Mouse (Mus musculus) lung, postnatal 10 days (tissue): ENCODE measurements around the gene Unc5cl.

ENCODE experiments used
- DNase-seq: peaks from one replicate; pipeline ENCODE4 v3.0.0; 2021

Unc5cl gene

GRCm38 (mm10) chr17:48542733-48543132 lies 88.0 kb downstream of the Unc5cl start:
- peak; percentile 6 for DNase-seq

DNA sequence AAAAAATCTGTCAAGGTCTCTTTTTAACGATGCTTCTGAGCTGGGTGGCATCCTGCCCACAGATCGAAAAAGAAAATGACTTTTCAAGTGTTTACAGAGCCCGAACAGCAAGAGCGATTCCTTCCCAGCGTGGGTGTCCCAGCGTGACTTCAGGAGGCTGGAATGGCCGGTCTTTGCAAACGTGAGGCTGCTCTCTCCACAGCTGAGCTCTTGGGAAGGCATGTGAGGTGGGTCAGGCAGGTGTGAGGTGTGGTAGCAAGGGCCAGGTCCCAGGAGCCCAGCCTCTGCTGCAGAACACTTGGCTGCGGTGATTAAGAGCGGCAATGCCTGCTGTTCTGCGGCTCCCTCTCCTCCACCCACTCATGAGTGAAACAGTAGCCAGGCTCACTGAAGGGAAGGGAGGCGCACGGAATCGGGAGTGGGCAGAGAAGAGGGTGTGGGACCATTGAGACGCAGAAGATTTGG lies 88.6 kb downstream of the Unc5cl start:
- DNase-seq: peak; percentile 10

DNA sequence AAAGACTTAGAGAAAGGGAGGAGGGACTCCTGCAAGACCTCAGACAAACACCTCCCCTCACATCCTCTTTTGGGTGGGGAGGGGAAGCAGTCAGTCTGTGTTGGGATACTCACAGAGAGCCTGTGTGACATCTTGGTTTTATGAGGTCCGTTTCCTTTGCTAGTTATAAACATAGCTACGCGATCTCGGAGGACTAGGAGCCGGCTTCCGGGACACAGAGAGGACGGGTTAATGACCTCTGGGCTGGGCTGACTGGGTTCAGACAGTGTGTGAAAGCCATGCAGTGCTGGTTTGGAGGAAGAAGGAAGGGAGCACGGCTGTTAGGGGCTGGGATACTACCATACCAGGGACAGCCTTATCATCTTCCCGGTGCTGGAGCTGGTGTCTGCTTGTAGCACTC lies 90.0 kb downstream of the Unc5cl start:
- peak; percentile 56 for DNase-seq

GRCm38 (mm10) chr17:48545223-48545943 lies 90.7 kb downstream of the Unc5cl start:
- DNase-seq: peak; percentile 51

GRCm38 (mm10) chr17:48546036-48546435 lies 91.3 kb downstream of the Unc5cl start:
- DNase-seq: no peak

GRCm38 (mm10) chr17:48547668-48548067 lies 93.0 kb downstream of the Unc5cl start:
- DNase-seq: no peak

GRCm38 (mm10) chr17:48551788-48552531 lies 97.3 kb downstream of the Unc5cl start:
- no peak for DNase-seq

DNA sequence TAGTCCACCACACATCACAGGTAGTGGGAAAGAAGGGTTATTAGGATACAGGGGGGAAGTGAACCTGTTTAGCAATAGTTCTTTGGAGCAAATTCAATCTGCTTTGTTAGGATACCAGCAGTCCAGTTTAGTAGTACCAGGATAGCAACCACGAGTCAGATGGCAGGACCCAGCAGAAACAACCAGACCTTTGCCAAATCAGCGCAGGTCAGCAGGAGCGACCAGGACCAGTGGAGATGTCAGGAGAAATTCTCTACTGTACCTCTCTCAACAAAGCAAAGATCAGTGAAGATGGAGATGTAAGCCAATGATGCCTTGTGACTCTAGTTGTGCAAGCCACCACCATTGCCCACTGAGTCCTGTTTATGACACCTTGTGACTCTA lies 97.8 kb downstream of the Unc5cl start:
- no peak for DNase-seq

DNA sequence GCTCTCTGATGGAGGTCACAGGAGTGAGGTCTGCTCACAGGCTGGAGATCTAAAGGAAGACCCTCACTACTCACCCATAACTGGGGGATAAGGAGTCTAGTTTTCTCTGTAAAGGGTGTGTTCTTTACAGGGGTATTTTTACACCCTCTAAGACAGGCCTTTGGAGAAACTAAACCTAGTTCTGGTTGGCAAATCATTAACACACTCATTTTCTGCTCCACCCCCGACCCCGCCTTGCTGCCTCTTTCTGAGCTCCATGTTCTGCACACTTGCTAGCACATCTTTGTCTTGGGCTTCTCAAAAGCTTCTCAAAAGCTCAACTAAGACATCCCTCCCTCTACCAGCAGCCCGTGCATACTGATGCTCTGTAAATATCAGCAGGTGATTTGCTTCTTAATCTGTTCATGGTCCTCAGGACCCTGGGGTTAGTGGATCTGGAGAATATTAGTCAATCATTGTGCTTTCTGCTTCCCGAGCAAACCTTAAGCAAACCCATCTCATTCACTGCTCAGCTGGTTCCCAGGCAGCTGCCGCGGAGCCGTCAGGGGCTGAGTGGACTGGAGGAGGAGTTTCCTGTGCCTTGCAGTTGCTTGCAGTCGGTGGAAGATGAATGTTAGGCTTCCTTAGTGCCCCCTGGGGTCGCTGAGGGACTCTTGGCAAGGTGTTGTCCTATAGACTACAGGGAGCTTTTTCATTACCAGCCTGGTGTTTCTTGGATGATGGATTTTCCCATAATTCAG lies 101.7 kb downstream of the Unc5cl start:
- DNase-seq: no peak

DNA sequence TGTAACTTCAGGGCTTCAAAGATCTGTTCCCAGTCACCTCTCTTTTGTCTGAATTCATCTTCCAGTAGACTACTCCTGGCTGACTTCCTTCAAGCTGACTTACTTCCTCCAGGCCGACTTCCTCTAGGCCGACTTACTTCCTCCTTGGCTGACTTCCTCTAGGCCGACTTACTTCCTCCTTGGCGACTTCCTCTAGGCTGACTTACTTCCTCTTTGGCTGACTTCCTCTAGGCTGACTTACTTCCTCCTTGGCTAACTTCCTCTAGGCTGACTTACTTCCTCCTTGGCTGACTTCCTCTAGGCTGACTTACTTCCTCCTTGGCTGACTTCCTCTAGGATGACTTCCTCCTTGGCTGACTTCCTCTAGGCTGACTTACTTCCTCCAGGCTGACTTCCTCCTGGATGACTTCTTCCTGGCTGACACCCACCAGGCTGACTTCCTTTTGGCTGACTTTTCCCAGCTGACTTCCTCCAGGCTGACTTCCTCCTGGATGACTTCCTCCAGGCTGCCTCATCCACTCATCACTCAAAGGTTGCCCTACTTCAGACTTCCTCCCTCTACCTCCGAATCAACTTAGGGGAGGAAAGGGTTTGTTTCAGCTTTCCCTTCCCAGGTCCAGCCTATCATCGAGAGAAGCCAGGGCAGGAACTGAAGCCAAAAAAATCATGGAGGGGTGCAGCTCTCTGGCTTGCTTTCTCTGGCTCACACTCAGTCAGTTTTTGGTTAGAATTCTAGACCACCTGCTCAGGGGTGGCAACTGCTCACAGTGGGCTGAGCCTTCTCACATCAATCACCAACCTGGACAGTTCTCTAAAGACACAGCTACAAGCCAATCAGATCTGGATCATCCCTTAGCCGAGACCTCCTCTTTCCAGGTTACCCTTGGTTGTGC lies 103.4 kb downstream of the Unc5cl start:
- no peak for DNase-seq

GRCm38 (mm10) chr17:48564931-48565330 lies 110.2 kb downstream of the Unc5cl start:
- DNase-seq: no peak

DNA sequence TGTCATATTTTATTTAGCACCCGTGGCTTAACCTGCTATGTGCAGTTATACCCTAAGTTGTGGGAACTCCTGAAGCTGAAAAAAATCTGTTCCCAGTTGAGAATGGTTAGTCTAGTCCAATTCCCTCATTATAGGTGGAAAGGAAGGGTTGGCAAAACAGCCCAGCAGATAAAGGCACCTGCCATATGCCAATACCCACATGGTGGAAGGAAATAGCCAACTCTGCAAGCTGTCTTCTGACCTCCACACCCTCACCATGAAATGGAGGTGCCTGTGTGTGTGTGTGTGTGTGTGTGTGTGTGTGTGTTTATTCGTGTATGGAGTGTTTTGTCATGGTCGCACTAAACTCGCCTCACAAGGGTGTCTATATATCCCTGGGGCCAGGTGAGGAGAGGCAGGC lies 115.0 kb downstream of the Unc5cl start:
- no peak for DNase-seq

DNA sequence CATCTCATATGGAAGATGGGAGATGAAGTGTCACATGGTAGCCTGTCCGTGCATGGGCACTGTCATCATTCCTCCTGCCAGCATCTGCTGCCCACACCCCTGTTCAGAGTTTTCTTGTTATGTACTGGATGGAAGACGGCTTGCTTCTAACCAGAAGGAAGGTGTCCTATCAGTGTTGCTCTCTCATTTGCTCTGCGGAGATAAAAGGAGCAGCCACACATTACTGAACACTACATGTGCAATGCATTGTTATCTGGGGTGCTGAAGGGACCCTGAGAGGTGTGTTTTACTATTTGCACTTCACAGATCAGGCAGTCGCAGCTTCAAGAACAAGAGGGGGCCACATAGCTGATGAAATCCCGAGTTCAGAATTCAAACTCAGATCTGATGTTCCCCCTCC lies 126.5 kb downstream of the Unc5cl start:
- DNase-seq: no peak

DNA sequence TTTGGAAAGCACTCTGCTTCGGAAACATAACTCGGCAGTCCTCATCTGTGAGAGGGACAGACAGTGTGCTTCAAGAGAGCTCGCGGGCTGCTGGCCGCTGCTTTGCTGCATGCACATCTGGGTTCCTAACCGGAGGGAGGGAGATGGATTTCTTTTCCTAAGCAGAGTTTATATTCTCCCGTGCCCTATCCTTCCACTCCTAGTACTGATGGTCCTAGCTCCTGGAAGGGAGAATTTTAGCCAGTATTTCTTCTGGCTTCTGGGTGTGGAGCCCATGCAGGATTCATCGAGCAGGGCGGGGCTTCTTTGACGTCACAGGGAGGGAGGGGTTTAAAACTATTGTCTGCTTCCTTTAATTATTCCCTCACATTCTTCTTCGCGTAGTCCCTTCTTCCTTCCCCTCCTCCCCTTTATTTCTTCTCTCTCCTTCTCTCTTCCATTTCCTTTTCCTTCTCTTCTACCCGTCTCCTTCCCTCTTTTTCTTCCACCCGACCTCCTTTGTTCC lies 127.8 kb downstream of the Unc5cl start:
- DNase-seq: no peak

- no peak for DNase-seq
These were observed 128.7 kb downstream of the Unc5cl start for GRCm38 (mm10) chr17:48583401-48583800.

DNA sequence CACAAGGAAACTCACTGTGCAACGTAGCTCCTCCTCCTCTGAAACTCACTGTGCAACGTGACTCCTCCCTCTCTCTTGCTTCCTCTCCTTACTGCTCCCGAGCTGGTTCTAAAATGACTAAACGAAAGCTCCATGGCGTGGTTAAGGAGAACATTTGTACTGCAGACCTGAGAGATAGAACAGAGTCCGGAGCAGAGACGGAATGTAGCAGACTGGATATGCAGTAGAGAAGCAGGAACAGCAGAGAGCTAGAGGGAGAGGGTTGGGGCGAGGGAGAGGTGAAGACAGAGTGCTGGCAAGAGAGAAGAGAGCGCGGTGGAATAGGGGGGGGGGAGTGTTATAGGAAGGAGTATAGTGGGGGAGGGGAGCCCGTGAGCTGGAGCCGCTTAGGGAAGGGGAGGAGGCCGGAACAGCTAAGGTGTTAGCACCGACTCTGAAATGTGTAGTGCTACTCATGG lies 131.2 kb downstream of the Unc5cl start:
- no peak for DNase-seq

DNA sequence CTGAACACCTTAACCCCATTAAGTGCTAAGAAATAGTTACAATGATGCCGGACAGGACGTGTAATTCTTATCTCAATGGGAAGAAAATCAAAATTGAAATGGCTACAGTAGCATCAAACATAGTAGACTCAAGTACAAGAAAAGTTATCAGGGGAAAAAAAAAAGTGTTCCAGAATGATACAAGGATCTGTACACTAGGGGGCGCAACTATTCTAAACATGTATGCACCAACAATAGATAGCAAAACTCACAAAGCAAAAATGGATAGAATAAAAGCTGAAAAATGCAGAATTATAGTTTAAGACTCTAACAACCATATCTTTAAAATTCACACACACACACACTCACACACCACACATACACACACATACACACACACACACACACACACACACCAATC lies 134.0 kb downstream of the Unc5cl start:
- no peak for DNase-seq
